Mouse (Mus musculus) thymus, postnatal 0 days (tissue): Measurements from ENCODE around the gene Nploc4. TPM values are rescaled to one million over a fixed set of nuclear protein-coding genes. Genes with fewer than 3 reads are reported as not detected.
"Not testable (repeated sequence)": the region's sequence is repeated elsewhere in the genome, so short reads cannot be mapped to it uniquely, and the experiment has no call there.

Source experiments
- DNase-seq: peaks from one replicate; pipeline ENCODE4 v3.0.0-alpha.2; 2015; ENCODE audit warnings: low spot score
- polyA plus RNA-seq: library from polyadenylated mRNA; unstranded; fragments of >200 nt; fragmentation: Nextera tagmentation; extraction: Ambion mirVana; gene quantifications from 2 replicates; pipeline ENCODE4 v1.2.1, GENCODE M21; 2015

Gene Nploc4
- polyA plus RNA-seq, 1 experiment from 2014 or later, result 29.3 TPM

- DNase-seq, result no peak
These were observed 82.9 kb downstream of the Nploc4 start for GRCm38 (mm10) chr11:120354304-120355276.

- DNase-seq, result peak; percentile 56
These were observed 83.8 kb downstream of the Nploc4 start for GRCm38 (mm10) chr11:120353500-120354303.

- DNase-seq, result no peak
These were observed 84.8 kb downstream of the Nploc4 start for GRCm38 (mm10) chr11:120352571-120353290.

- not testable (repeated sequence) for DNase-seq
These were observed 85.5 kb downstream of the Nploc4 start for GRCm38 (mm10) chr11:120352093-120352350.

- no peak for DNase-seq
These were observed 86.0 kb downstream of the Nploc4 start for GRCm38 (mm10) chr11:120351250-120352092.

- no peak for DNase-seq
These were observed 86.8 kb downstream of the Nploc4 start for GRCm38 (mm10) chr11:120350711-120351110.

GRCm38 (mm10) chr11:120349986-120350702, 87.4 kb downstream of the Nploc4 start:
- DNase-seq, result peak; percentile 64

GRCm38 (mm10) chr11:120349371-120349985, 88.0 kb downstream of the Nploc4 start:
- peak; percentile 37 for DNase-seq

- no peak for DNase-seq
These were observed 88.7 kb downstream of the Nploc4 start for GRCm38 (mm10) chr11:120348684-120349370.

GRCm38 (mm10) chr11:120347791-120348683, 89.5 kb downstream of the Nploc4 start, which contains the start of gene Actg1:
Actg1 (minus strand) TSS chr11:120348542.
- DNase-seq, result peak; percentile 95

GRCm38 (mm10) chr11:120347301-120347700, 90.2 kb downstream of the Nploc4 start:
- DNase-seq, result peak; percentile 43

- DNase-seq, result not testable (repeated sequence)
These were observed 91.0 kb downstream of the Nploc4 start for GRCm38 (mm10) chr11:120346383-120347034.

- DNase-seq, result no peak
These were observed 92.3 kb downstream of the Nploc4 start for GRCm38 (mm10) chr11:120345067-120345681.

- DNase-seq, result no peak
These were observed 93.1 kb downstream of the Nploc4 start for GRCm38 (mm10) chr11:120344310-120344920.

- DNase-seq, result no peak
These were observed 93.8 kb downstream of the Nploc4 start for GRCm38 (mm10) chr11:120343519-120344309.
